Mouse (Mus musculus) gastrocnemius, postnatal 14 days (tissue): ENCODE results near the gene H2afz. TPM values are rescaled to one million over a fixed set of nuclear protein-coding genes. Genes with fewer than 3 reads are reported as not detected.

ENCODE experiments used
- DNase-seq: peaks from one replicate; pipeline ENCODE4 v3.0.0; 2021; ENCODE audit warnings: mixed read lengths
- intact Hi-C: fragments of 180-260 bp; cut with DNase I; formaldehyde crosslinking; loops from one replicate; pipeline ENCODE4 v1.15.1; 2025; ENCODE audit warnings: low total_unique reads
- total RNA-seq, 2 experiments: library from RNA; stranded (reverse); gene quantifications; 2 replicates each; pipeline ENCODE4 v1.2.3; 2021

Gene H2afz
- total RNA-seq, 2 experiments from 2014 or later, result 87.8 to 95.7 TPM

- no peak for DNase-seq
- intact Hi-C loops, result loop anchor here (10.0 kb wide), 1 partner anchor 284 kb away; the partner anchor contains the start of genes Mttp and Trmt10a
These were observed 3.7 kb upstream of the H2afz start for GRCm38 (mm10) chr3:137860394-137861170.

GRCm38 (mm10) chr3:137861436-137861835, 2.9 kb upstream of the H2afz start:
- intact Hi-C loops, result loop anchor here (10.0 kb wide), 1 partner anchor 283 kb away; the partner anchor contains the start of genes Mttp and Trmt10a
- DNase-seq, result no peak

GRCm38 (mm10) chr3:137862600-137862999, 1.7 kb upstream of the H2afz start:
- no peak for DNase-seq
- intact Hi-C loops, result loop anchor here (10.0 kb wide), 1 partner anchor 282 kb away; the partner anchor contains the start of genes Mttp and Trmt10a

GRCm38 (mm10) chr3:137863330-137864123, 760 bp upstream of the H2afz start:
- no peak for DNase-seq
- intact Hi-C loops, result loop anchor here (10.0 kb wide), 1 partner anchor 281 kb away; the partner anchor contains the start of genes Mttp and Trmt10a

DNA sequence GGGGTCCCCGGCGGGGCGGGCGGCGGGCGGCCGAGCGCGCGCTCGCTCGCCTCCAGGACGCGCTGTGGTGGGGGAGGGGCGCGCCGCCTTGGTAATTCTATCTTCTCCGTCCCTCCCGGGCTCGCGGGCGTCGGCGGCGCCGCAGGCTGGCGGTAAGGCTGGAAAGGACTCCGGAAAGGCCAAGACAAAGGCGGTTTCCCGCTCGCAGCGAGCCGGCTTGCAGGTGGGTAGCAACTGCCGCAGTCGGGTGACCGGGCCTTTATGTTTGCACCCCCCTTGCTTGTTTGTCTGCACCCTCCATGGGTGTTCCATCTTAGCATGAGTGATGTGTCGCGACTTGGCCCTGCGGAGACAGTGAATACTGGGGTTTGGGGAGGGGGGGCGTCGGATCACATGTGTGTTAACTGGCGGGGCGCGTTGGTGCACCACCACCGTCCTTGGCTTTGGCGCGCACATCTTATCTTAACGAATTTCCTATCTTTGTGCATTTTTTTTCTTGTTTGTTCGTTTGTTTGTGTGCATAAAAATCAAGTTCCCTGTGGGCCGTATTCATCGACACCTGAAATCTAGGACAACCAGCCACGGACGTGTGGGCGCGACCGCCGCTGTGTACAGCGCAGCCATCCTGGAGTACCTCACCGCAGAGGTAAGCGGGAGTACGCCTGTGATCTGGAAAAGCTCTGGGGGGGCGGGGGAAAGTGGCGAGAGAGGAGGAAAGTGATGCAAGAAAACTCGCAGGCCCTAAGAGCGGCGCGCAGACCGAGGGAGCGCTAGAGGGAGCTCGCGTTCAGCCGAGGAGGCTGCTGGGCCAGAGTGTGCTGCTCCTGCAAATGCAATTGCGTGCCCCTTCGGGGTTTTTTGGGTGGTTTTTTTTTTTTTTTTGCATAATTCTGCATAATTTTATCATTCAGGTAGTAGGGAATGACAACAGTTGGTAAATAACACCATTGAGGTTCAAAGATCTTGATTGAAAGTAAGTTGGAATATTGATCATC, 998 bp downstream of the H2afz start:
- DNase-seq, result peak; percentile 88

DNA sequence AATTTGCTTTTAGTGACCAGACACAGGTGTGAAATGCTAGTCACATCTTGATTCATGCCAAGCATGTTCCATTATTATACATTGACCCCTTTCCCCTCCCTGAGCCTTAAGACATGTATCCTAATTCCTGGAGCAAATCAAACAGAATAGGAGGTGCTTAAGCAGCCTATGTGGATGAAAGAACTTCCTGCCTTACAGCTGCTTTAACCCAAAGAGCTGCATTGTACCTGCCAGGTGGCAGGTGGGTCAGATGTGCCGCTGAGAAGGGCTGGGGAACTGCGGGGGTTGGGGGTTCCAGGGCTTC, 2.8 kb downstream of the H2afz start:
- intact Hi-C loops, result loop anchor here (10.0 kb wide), 1 partner anchor 278 kb away; the partner anchor contains the start of genes Mttp and Trmt10a
- no peak for DNase-seq

More for the DNA sequence above, 998 bp downstream of the H2afz start:
- intact Hi-C loops, result loop anchor here (10.0 kb wide), 1 partner anchor 280 kb away; the partner anchor contains the start of genes Mttp and Trmt10a

DNA sequence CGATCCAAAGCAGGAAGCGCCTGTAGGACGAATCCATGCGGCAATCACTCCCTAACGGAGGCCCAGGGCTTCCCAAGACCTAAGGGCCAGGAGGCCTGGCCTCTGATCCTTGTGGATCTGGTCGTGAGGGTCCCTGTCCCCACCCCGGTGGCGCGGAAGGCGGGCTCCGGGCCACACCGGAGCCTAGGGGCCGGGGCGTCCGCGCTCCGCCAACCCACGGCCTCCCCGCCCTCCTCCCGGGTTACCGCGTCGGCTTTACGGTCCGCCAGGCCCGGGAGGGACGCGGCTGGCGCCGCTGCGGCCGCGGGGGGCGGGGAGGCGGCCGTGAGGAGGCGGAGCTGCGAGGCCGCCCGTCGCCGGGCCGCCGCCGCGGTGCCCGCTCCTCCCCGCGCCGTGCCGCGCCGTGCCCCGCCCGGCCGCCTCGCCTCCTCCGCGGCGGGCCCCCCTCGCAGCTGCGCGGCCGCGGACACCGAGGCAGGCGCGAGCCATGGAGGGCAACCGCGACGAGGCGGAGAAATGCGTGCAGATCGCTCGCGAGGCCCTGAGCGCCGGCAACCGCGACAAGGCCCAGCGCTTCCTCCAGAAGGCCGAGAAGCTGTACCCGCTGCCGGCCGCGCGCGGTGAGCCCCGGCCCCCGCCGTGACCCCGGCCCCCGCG, 3.3 kb downstream of the H2afz start, which contains the start of gene Dnajb14:
Gene Dnajb14 (plus strand): TSS at position 239 of the 657 bp plus-strand sequence.
- intact Hi-C loops, result loop anchor here (10.0 kb wide), 1 partner anchor 277 kb away; the partner anchor contains the start of genes Mttp and Trmt10a
- peak; percentile 67 for DNase-seq

- no peak for DNase-seq
- intact Hi-C loops, result loop anchor here (10.0 kb wide), 1 partner anchor 276 kb away; the partner anchor contains the start of genes Mttp and Trmt10a
These were observed 4.0 kb downstream of the H2afz start for GRCm38 (mm10) chr3:137868094-137868913.

DNA sequence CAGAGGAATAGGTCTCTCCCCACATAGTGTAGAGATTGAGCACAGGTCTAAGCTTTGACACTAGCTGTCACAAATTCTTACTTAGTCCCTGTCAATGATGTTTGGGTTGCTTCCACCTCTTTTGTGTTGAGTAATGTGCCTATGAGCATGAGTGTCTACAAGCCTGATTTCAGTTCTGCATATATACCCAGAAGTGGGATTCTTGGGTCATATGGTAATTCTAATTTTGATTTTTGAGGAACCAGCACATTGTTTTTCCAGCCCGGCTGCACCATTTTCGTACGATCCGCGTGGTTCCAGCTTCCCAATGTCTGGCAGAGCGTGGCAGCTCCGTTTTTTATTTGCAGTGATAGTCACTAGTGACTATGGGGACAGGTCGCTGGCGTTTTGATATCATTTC, 5.1 kb downstream of the H2afz start:
- DNase-seq, result no peak
- intact Hi-C loops, result loop anchor here (10.0 kb wide), 1 partner anchor 275 kb away; the partner anchor contains the start of genes Mttp and Trmt10a

GRCm38 (mm10) chr3:137879313-137879712, 15.0 kb downstream of the H2afz start:
- no peak for DNase-seq
- intact Hi-C loops, result no loop called here

DNA sequence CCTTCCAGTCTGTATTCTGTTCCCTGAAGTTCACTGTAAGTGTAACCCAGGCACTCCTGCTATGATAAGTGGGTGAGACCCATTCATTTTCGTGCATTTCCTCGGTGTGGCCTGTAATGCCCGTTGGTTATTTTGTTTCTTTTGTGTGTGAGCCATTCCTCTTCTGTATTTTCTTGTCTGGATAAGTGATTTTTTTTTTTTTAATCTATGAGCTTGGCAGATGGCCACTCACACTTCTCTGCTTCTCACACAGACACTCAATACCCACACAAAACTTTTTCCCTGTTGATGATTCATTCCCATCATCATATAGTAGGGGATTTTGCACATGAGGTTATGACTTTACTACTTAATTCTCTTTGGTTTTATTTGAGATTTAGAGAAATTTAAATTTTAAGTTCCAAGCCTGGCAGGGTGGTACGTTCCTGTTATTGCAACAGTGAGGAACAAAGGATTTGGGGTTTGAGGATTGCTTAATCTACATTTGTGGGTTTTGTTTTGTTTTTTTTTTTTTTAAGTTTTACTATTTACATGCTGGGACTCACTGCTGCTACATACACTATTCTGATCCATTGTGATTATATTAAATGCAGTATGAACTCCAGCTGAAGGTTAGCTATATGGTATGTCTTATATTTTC, 15.9 kb downstream of the H2afz start:
- intact Hi-C loops, result no loop called here

GRCm38 (mm10) chr3:137881093-137881492, 16.8 kb downstream of the H2afz start:
- DNase-seq, result no peak
- intact Hi-C loops, result no loop called here

More for the DNA sequence above, 15.9 kb downstream of the H2afz start:
- DNase-seq, result no peak

- intact Hi-C loops, result no loop called here
- DNase-seq, result no peak
These were observed 23.7 kb downstream of the H2afz start for GRCm38 (mm10) chr3:137887961-137888360.

GRCm38 (mm10) chr3:137891089-137891488, 26.8 kb downstream of the H2afz start:
- intact Hi-C loops, result no loop called here
- peak; percentile 15 for DNase-seq

GRCm38 (mm10) chr3:137892118-137892517, 27.8 kb downstream of the H2afz start:
- no peak for DNase-seq
- intact Hi-C loops, result no loop called here

GRCm38 (mm10) chr3:137893789-137894188, 29.5 kb downstream of the H2afz start:
- intact Hi-C loops, result no loop called here
- no peak for DNase-seq

GRCm38 (mm10) chr3:137895196-137895595, 30.9 kb downstream of the H2afz start:
- intact Hi-C loops, result no loop called here
- no peak for DNase-seq
